Mouse (Mus musculus): Measurements from ENCODE around the gene Smim14.
A peak's percentile ranks its signal among the peaks of the same experiment; 100 is the strongest.
"Not testable (repeated sequence)": the region's sequence is repeated elsewhere in the genome, so short reads cannot be mapped to it uniquely, and the experiment has no call there.

Gene Smim14

GRCm38 (mm10) chr5:65524831-65525230 lies 12.2 kb downstream of the Smim14 start:
- DNase-seq (ENCODE audit: low read depth, low spot score), result peak; percentile 26

GRCm38 (mm10) chr5:65521803-65522202 lies 15.2 kb downstream of the Smim14 start:
- peak; percentile 12 for DNase-seq (ENCODE audit: low read depth, low spot score)

DNA sequence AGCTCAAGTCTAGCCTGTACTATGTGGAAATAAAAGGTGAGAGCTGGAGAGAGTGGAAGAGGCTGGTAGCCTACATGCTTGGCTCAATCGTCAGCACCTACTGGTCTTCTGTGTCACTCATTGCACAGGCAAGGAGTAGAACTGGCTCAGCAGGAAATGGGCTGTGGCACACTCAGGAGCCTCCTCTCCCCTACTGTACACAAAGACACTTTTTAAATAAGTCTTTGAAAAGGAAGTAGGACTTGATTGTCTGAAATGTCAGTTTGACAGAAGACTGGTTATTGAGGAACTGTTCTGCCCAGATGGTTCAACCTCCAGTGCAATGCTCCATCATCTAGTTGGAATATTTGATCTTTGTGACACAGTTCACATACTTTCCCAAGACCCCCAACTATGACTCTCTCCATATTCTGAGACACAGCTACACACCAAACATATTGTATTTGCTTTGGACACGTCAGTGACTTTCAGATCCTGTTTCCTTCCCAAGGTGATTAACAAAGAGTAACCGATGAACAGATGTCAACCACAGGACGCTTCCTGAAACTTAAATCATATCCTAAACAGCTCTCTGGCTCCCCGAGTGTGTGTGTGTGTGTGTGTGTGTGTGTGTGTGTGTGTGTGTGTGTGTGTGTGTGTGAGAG lies 22.2 kb downstream of the Smim14 start:
- DNase-seq (ENCODE audit: low read depth, low spot score), result no peak

GRCm38 (mm10) chr5:65513506-65513905 lies 23.5 kb downstream of the Smim14 start:
- DNase-seq (ENCODE audit: low read depth, low spot score), result no peak

DNA sequence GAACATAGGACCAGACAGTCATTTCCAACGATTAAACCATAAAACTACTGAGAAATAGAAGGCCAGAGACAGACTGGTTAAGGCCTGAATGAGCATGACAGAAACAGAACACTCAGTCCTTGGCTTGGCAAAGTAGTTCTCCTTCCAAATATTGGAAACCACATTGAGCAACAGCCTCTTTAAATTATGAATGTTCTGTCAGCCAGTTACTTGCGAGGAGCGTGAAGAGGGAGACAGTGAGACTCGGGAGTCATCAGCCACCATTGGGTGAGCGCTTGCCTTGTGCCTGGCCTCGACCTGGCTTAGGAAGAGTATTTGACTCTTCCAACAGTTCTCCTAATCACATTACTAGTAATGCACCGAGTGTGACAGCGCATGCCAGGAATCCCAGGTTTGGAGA lies 28.6 kb downstream of the Smim14 start:
- DNase-seq (ENCODE audit: low read depth, low spot score), result no peak

DNA sequence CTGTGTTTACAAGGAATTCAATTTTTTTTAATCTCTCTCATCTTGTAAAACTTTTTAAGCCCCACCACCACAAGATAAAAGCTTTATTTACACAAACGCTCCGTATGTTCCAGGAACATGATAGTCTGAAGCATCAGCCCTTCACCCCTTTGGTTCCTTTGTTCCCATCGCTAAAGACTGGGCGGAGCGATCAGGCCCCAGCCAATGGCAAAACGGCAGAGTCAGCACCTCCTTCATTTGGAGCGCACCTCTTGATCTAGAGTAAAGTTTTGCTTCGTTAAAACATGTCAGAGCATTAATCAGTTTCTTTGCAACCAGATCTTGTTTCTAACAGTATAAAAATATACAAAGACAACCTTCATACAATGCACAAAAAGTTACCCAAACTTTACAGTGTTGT lies 31.2 kb downstream of the Smim14 start:
- no peak for DNase-seq (ENCODE audit: low read depth, low spot score)

DNA sequence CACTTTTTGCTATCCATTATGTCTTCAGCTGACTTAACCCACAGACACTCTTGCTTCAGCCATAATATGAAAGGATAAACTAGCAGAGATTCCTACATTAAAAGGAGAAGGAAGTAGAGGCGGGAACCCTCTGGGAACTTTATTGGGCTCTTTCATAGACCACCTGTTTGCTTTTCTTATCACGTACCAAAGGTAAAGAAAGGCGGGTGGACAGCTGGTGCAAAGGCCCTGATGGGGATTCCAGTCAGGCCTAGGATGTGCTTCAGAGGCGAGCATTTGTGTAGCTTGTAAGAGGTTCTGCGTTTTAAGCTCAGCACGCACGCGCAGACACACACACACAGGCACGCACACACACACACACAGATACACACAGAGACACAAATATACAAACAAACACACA lies 35.6 kb downstream of the Smim14 start:
- DNase-seq (ENCODE audit: low read depth, low spot score), result no peak

DNA sequence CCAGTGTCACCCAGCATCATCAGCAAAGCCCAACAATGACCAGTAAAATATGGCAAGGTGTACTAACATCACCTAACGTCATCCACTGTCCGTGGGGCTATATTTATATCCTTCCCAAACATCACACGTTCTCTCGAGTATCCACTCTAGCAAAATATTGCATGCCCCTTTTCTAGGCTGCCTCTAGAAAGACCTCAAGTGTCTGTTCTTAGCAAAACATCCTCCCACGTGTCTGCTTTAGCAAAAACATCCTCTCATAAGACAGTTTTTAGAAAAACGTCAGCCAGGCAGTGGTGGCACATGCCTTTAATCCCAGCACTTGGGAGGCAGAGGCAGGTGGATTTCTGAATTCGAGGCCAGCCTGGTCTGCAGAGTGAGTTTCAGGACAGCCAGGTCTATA lies 36.8 kb downstream of the Smim14 start:
- DNase-seq (ENCODE audit: low read depth, low spot score), result no peak

DNA sequence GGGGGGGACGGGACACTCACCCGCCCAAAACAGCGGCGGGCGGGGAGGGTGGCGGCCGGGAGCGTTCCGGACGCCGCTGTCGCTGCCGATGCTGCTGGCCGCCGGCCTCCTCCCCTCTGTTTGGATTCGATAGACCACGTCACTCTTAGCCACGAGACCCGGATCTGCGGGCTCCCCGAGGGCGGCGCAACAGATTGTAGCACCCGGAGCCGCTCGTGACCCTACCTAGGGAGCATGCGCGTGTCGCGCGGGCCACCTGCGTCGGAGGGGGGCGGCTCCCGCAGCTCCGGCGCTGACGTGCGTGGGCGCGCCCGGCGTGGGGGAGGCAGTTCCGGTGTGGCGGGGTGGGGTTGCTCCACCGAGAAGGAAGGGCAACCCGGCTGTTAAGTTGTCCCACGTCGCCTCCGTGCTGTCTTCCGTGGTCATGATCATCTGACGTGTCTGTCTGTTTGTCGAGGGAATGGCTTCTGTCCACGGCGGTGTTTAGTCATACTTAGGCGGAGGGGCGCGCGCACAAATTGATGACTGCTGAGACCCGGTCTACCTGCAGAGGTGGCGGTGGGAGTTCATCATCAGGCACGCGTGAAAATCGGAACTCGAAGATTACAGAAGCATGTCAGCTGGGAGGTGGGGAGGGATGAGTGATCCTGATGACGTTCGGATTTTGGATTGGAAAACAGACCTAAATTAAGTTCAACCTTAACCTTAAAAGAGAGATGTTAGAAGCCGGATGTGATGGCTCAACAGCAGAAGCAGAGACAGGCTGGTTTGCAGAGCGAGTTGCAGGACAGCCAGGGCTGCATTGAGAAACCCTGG lies 44.1 kb downstream of the Smim14 start, which contains the start of gene Gm43552:
Gene Gm43552 (minus strand): TSS at position 118 of the 816 bp plus-strand sequence.
- DNase-seq (ENCODE audit: low read depth, low spot score), result peak; percentile 98

- DNase-seq (ENCODE audit: low read depth, low spot score), result peak; percentile 78
Measured at GRCm38 (mm10) chr5:65491767-65492715, 44.9 kb downstream of the Smim14 start.

DNA sequence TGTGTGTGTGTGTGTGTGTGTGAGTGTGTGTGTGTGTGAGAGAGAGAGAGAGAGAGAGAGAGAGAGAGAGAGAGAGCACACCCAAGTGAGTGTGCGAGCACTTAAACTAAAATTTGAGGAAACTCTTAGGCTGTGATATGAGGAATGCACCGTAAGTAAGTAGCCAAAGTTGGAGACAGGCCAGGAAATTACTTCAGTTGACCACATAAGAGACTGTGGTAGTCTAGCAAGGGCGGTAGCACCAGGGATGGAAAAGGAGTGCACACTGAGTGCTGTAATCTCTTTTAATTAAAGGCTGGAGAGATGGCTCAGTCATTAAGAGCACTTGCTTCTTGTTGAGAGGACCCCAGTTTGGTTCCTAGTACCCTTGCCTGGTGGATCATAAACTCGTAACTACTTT lies 47.2 kb downstream of the Smim14 start:
- peak; percentile 37 for DNase-seq (ENCODE audit: low read depth, low spot score)

DNA sequence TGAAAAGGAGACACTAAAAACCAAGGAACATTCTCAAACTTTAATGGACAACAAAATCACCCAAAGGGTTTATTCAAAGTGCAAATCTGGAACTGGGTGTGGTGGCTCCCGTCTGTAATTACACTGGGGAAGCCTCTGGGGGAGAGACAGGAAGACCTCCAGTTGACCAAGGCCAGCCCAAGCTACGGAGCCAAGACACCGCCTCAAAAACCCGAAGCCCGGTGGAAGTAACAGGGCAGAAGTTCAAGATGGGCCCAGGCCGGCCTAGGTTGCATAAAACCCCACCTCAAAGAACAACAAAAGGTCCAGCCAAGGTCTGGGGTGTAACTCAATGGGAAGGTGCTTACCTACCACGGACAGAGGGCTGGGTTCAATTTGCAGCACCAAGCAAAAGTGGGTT lies 48.3 kb downstream of the Smim14 start:
- DNase-seq (ENCODE audit: low read depth, low spot score), result no peak

GRCm38 (mm10) chr5:65487381-65487780 lies 49.6 kb downstream of the Smim14 start:
- peak; percentile 55 for DNase-seq (ENCODE audit: low read depth, low spot score)

GRCm38 (mm10) chr5:65486514-65486913 lies 50.5 kb downstream of the Smim14 start:
- DNase-seq (ENCODE audit: low read depth, low spot score), result no peak

DNA sequence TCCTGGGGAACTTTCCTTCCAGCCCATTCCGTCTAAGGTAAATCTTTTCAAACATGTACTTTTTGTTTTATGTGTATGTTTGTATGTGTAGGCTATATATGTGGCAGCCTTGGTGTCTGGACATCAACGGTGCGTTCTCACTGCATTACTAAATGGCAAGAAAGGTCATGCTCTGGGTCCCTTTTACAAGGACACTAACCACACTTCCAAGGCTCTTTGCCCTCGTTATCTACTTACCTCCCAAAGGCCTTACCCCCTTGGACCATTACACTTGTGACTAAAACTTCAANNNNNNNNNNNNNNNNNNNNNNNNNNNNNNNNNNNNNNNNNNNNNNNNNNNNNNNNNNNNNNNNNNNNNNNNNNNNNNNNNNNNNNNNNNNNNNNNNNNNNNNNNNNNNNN lies 54.0 kb downstream of the Smim14 start:
- no peak for DNase-seq (ENCODE audit: low read depth, low spot score)

DNA sequence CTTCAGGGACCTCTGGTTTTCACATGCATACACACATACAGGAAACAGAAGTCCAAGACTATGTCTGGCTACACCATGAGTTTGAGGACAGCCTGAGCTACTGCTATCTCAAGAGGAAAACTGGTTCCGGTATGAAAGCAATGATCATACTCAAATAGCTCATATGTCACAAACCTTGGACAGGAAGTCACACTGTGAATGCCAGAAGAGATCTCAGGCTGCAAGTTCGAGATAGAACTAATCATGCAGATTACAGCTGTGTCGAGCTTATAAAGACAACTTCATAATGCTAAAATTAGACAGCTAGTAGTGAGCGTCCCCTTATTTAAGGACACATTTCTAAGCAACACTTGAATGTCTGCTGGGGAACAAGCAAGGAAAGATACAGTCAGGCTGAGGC lies 56.5 kb downstream of the Smim14 start:
- DNase-seq (ENCODE audit: low read depth, low spot score), result no peak

- DNase-seq (ENCODE audit: low read depth, low spot score), result no peak
Measured at GRCm38 (mm10) chr5:65479681-65480445, 57.1 kb downstream of the Smim14 start.

DNA sequence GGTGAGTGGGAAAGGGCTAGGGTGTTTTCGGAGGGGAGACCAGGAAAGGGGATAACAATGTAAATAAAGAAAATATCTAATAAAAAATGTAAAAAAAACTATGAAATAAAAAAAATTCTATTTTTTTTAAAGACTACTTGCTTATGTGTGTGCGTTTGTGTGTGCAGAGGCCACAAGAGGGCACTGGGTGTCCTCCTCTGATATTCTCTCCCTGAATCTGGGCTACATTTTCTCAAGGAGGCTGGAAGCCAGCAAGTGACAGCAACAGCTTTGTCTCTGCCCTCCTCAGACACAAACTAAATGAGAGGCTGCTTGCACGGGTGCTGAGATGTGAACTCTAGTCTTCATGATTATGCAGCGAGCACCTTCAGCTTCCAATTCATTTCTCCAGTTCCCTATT lies 58.8 kb downstream of the Smim14 start:
- DNase-seq (ENCODE audit: low read depth, low spot score), result peak; percentile 76

DNA sequence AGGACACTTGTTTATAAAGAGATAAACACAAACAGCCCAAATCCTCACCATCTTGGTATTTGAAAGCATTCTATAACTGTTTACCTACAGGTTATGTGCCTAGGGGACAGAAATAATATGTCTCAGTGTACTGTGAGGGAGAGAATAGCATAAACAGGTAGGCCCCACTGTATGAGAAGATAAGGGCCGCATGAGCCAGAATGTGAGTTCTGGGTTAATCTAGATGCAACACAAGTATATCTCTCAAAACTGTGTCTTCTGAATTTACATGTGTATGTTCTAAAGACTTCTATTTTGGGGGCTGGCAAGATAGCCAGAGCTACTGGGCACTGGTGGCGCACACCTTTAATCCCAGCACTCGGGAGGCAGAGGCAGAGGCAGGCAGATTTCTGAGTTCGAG lies 60.2 kb downstream of the Smim14 start:
- not testable (repeated sequence) for DNase-seq (ENCODE audit: low read depth, low spot score)

GRCm38 (mm10) chr5:65475806-65476205 lies 61.2 kb downstream of the Smim14 start:
- DNase-seq (ENCODE audit: low read depth, low spot score), result peak; percentile 27

- DNase-seq (ENCODE audit: low read depth, low spot score), result peak; percentile 94
Measured at GRCm38 (mm10) chr5:65469766-65470165, 67.2 kb downstream of the Smim14 start.

Measured in brain, adult 2 months (tissue).